Comparison of ENCODE assay signal across 8 mouse cellular contexts in genomic region chr15:86213753-86214548, GRCm38 (mm10). TPM values are rescaled to one million over a fixed set of nuclear protein-coding genes. Genes with fewer than 3 reads are reported as not detected.
A peak's percentile ranks its signal among the peaks of the same experiment; 100 is the strongest.
DNase-seq lines count a peak whose midpoint lies in the region; ATAC-seq lines count a peak whose summit lies in the region.

Gene Tbc1d22a (plus strand): TSS chr15:86214459.

- H3K27ac ChIP-seq in brown adipose tissue, adult 24 weeks (replicated peaks; ENCODE audit: low read depth, low read length): peak within 1 kb of the TSS; percentile 91
- H3K27ac ChIP-seq in heart, embryonic 14.5 days (replicated peaks in 1 of 2; ENCODE audit: control insufficient read depth in 1 of 2, insufficient read depth in 1 of 2, low read depth in 2 of 2, low read length in 2 of 2): peak within 1 kb of the TSS; percentile 85 to 92
- H3K27ac ChIP-seq in liver, embryonic 13.5 days: peak within 1 kb of the TSS; percentile 83
- peak within 1 kb of the TSS; percentile 92 for H3K27ac ChIP-seq in stomach, embryonic 16.5 days (ENCODE audit: low read length)

- under 1% methylated on average over 64 of the region's 64 CpGs for WGBS in heart, embryonic 14.5 days
- WGBS in liver, embryonic 13.5 days (ENCODE audit: insufficient replicate concordance): under 1% methylated on average over 64 of the region's 64 CpGs
- WGBS in stomach, embryonic 16.5 days: under 1% methylated on average over 64 of the region's 64 CpGs

- no peaks in the 10 kb centered on the region for H3K27me3 ChIP-seq in heart, embryonic 14.5 days (ENCODE audit: control insufficient read depth, insufficient read depth, low read length)
- no peaks in the 10 kb centered on the region for H3K27me3 ChIP-seq in liver, embryonic 13.5 days
- H3K27me3 ChIP-seq in stomach, embryonic 16.5 days (ENCODE audit: control insufficient read depth, insufficient read depth, low read length): no peaks in the 10 kb centered on the region

- H3K36me3 ChIP-seq in heart, embryonic 14.5 days (ENCODE audit: control insufficient read depth, insufficient read depth, low read length): 0 out of 2 replicates have a peak, but pooled peaks cover 4% of the 10 kb centered on the region
- H3K36me3 ChIP-seq in liver, embryonic 13.5 days: peaks cover 6% of the 10 kb centered on the region; the same call in 1 of the 2 replicates
- no peaks in the 10 kb centered on the region for H3K36me3 ChIP-seq in stomach, embryonic 16.5 days (ENCODE audit: control insufficient read depth, insufficient read depth, low read length)

- peak; percentile 96 for DNase-seq in CD4-positive, CD25-positive, alpha-beta regulatory T cell, adult 2 months (ENCODE audit: low read depth, low spot score)
- DNase-seq in fibroblast of lung, adult 2 months (ENCODE audit: low read depth): peak; percentile 79
- DNase-seq in kidney, postnatal 14 days: peak; percentile 94
- DNase-seq in liver, embryonic 13.5 days: peak; percentile 87
- DNase-seq in neural tube, embryonic 10.5 days (ENCODE audit: extremely low spot score, low spot score): peak; percentile 98

- peak; percentile 84 for ATAC-seq in heart, embryonic 14.5 days (ENCODE audit: insufficient number of reproducible peaks, insufficient read depth, low FRiP score, low read depth)
- ATAC-seq in liver, embryonic 13.5 days (ENCODE audit: low read depth): peak; percentile 90
- ATAC-seq in stomach, embryonic 16.5 days (ENCODE audit: insufficient read depth, low FRiP score): peak; percentile 89

- peak within 1 kb of the TSS; percentile 96 for H3K4me3 ChIP-seq in brown adipose tissue, adult 24 weeks (ENCODE audit: insufficient read depth, low read depth, low read length)
- peak within 1 kb of the TSS; percentile 79 to 91 for H3K4me3 ChIP-seq in heart, embryonic 14.5 days (ENCODE audit: control insufficient read depth in 1 of 2, insufficient read depth in 1 of 2, low read depth in 1 of 2, low read length in 2 of 2)
- H3K4me3 ChIP-seq in liver, embryonic 13.5 days (replicated peaks): peak within 1 kb of the TSS; percentile 95
- H3K4me3 ChIP-seq in stomach, embryonic 16.5 days (replicated peaks; ENCODE audit: low read length): peak within 1 kb of the TSS; percentile 89

- peaks cover 20% of the 10 kb centered on the region; the same call in 1 of the 2 replicates for H3K4me1 ChIP-seq in brown adipose tissue, adult 24 weeks (ENCODE audit: control insufficient read depth, insufficient read depth, insufficient read length, low read length)
- H3K4me1 ChIP-seq in heart, embryonic 14.5 days (ENCODE audit: control insufficient read depth in 2 of 2, insufficient read depth in 2 of 2, low read length in 2 of 2): peaks cover 6 to 20% of the 10 kb centered on the region in 2 experiments
- H3K4me1 ChIP-seq in liver, embryonic 13.5 days (replicated peaks): peaks cover 49% of the 10 kb centered on the region
- H3K4me1 ChIP-seq in stomach, embryonic 16.5 days (ENCODE audit: control insufficient read depth, insufficient read depth, low read length): peaks cover 16% of the 10 kb centered on the region

- peak within 1 kb of the TSS; percentile 84 for H3K9ac ChIP-seq in heart, embryonic 14.5 days (ENCODE audit: low read length)
- H3K9ac ChIP-seq in liver, embryonic 13.5 days: peak within 1 kb of the TSS; percentile 90
- H3K9ac ChIP-seq in stomach, embryonic 16.5 days (ENCODE audit: low read length): peak within 1 kb of the TSS; percentile 94

- H3K9me3 ChIP-seq in heart, embryonic 14.5 days (ENCODE audit: control insufficient read depth, low read length): no peaks in the 10 kb centered on the region
- H3K9me3 ChIP-seq in liver, embryonic 13.5 days (replicated peaks): no peaks in the 10 kb centered on the region
- no peaks in the 10 kb centered on the region for H3K9me3 ChIP-seq in stomach, embryonic 16.5 days (replicated peaks; ENCODE audit: control insufficient read depth, low read length)

- H3K4me2 ChIP-seq in heart, embryonic 14.5 days (ENCODE audit: low read length): peak within 1 kb of the TSS; percentile 99
- H3K4me2 ChIP-seq in liver, embryonic 13.5 days: peak within 1 kb of the TSS; percentile 97
- H3K4me2 ChIP-seq in stomach, embryonic 16.5 days (ENCODE audit: low read depth, low read length): peak within 1 kb of the TSS; percentile 92

RNA-seq across cellular contexts. Expression of gene Tbc1d22a, which starts in this region (rescaled TPM):
- polyA plus RNA-seq in brown adipose tissue, adult 24 weeks (2012; ENCODE audit: insufficient read depth, insufficient read length, missing spikeins): 12.5 and 15.2 TPM in 2 replicates
- 8.6 and 9.1 TPM in 2 replicates for polyA plus RNA-seq in heart, embryonic 14.5 days (2014; fragmentation: Nextera tagmentation; extraction: Ambion mirVana)
- polyA plus RNA-seq in liver, embryonic 13.5 days (2015; fragmentation: Nextera tagmentation; extraction: Ambion mirVana): 7.3 and 7.4 TPM in 2 replicates
- 11.4 and 12.0 TPM in 2 replicates for polyA plus RNA-seq in stomach, embryonic 16.5 days (2015; fragmentation: Nextera tagmentation; extraction: Ambion mirVana)

Comparison
In these comparisons a context has a peak if more than half of its experiments do, and no peak if none do; other contexts are left out.
1. Peak in every context shown above with its lines: DNase-seq, ATAC-seq, H3K4me3 ChIP-seq and H3K27ac ChIP-seq.